Mouse (Mus musculus) cerebellum, postnatal 36 days (tissue): ENCODE data around the gene Trim17.
A peak's percentile ranks its signal among the peaks of the same experiment; 100 is the strongest.

Experiments
- DNase-seq, 2 experiments: peaks; one replicate each; pipeline ENCODE4 v3.0.0; 2021 to 2022; ENCODE audit warnings: mixed read lengths in 2 of 2

The Trim17 gene

GRCm38 (mm10) chr11:58995061-58995806 is 40.7 kb downstream of the Trim17 start:
- DNase-seq = no peak

GRCm38 (mm10) chr11:58995807-58996370 is 41.4 kb downstream of the Trim17 start:
- no peak for DNase-seq

GRCm38 (mm10) chr11:58997541-58997940 is 43.1 kb downstream of the Trim17 start:
- no peak for DNase-seq

GRCm38 (mm10) chr11:58999158-58999557 is 44.7 kb downstream of the Trim17 start:
- no peak for DNase-seq

- DNase-seq = no peak
These were observed 45.3 kb downstream of the Trim17 start for GRCm38 (mm10) chr11:58999830-59000229.

GRCm38 (mm10) chr11:59000635-59001034 is 46.1 kb downstream of the Trim17 start:
- DNase-seq = no peak

- DNase-seq = no peak
These were observed 48.0 kb downstream of the Trim17 start for GRCm38 (mm10) chr11:59002327-59003079.

- peak; percentile 9 to 38 for DNase-seq
These were observed 60.6 kb downstream of the Trim17 start for GRCm38 (mm10) chr11:59015052-59015451.
